Mouse (Mus musculus): ENCODE measurements around the gene Gm12185.
"Not testable (repeated sequence)": the region's sequence is repeated elsewhere in the genome, so short reads cannot be mapped to it uniquely, and the experiment has no call there.

- TF ChIP-seq CTCF (conservative IDR thresholded peaks at IDR 0.05; ENCODE audit: insufficient read depth, insufficient read length, low read depth, low read length); POLR2A (IDR thresholded peaks at IDR 0.05; ENCODE audit: low read depth, low read length): not testable (repeated sequence)
Observed at GRCm38 (mm10) chr11:48993296-48993695, 1.3 kb upstream of the Gm12185 start.

Measured in kidney, adult 2 months (tissue).